Mouse (Mus musculus) T-helper 17 cell (primary cell): ENCODE measurements at regions not wholly inside any gene's neighbourhood (a gene's known extent, or its start where the extent isn't known, plus 50 kb on each side); places are given as distances from the start of the nearest gene placed in this dataset.
"Not testable (repeated sequence)": the region's sequence is repeated elsewhere in the genome, so short reads cannot be mapped to it uniquely, and the experiment has no call there.

Experiments used
- in situ Hi-C, 2 experiments: fragments of 300-600 bp; cut with MboI, MseI; formaldehyde crosslinking; loops; 1 replicate in 1 of 2; 2 replicates in 1 of 2; pipeline ENCODE4 v1.15.1; 2025; ENCODE audit warnings: high pct_unique_total_duplicates in 2 of 2

GRCm38 (mm10) chr13:5592556-5593061 lies 268.7 kb upstream of the Klf6 start:
- in situ Hi-C loops, result no loop called here

- in situ Hi-C loops, result no loop called here
Measured at GRCm38 (mm10) chr13:5601648-5602047, 259.6 kb upstream of the Klf6 start.

- in situ Hi-C loops, result no loop called here
Measured at GRCm38 (mm10) chr13:5603905-5604596, 257.2 kb upstream of the Klf6 start.

- in situ Hi-C loops, result no loop called here
Measured at GRCm38 (mm10) chr13:5605418-5605817, 255.9 kb upstream of the Klf6 start.

- in situ Hi-C loops, result no loop called here
Measured at GRCm38 (mm10) chr13:5607462-5607861, 253.8 kb upstream of the Klf6 start.

- in situ Hi-C loops, result no loop called here
Measured at GRCm38 (mm10) chr13:5614186-5614737, 247.0 kb upstream of the Klf6 start.

- in situ Hi-C loops, result no loop called here
Measured at GRCm38 (mm10) chr13:5614833-5615232, 246.4 kb upstream of the Klf6 start.

GRCm38 (mm10) chr13:5615327-5615726 lies 246.0 kb upstream of the Klf6 start:
- in situ Hi-C loops, result no loop called here

GRCm38 (mm10) chr13:5628124-5628523 lies 233.2 kb upstream of the Klf6 start:
- in situ Hi-C loops, result no loop called here

- in situ Hi-C loops, result no loop called here
Measured at GRCm38 (mm10) chr13:5634960-5635359, 226.3 kb upstream of the Klf6 start.

GRCm38 (mm10) chr13:5641743-5642510 lies 219.4 kb upstream of the Klf6 start:
- in situ Hi-C loops, result no loop called here

GRCm38 (mm10) chr13:5648276-5648675 lies 213.0 kb upstream of the Klf6 start:
- in situ Hi-C loops, result no loop called here

- in situ Hi-C loops, result no loop called here
Measured at GRCm38 (mm10) chr13:5657556-5657955, 203.7 kb upstream of the Klf6 start.

GRCm38 (mm10) chr13:5666235-5667007 lies 194.9 kb upstream of the Klf6 start:
- in situ Hi-C loops, result no loop called here

GRCm38 (mm10) chr13:5675668-5676067 lies 185.6 kb upstream of the Klf6 start:
- in situ Hi-C loops, result loop anchor here (5.0 to 10.0 kb wide), 2 partner anchors 92 to 161 kb away; no protein-coding TSS in a partner anchor

GRCm38 (mm10) chr13:5690124-5690523 lies 171.2 kb upstream of the Klf6 start:
- in situ Hi-C loops, result no loop called here

- in situ Hi-C loops, result not testable (repeated sequence)
Measured at GRCm38 (mm10) chr13:5690680-5691079, 170.6 kb upstream of the Klf6 start.

- in situ Hi-C loops, result no loop called here
Measured at GRCm38 (mm10) chr13:5694626-5695025, 166.7 kb upstream of the Klf6 start.

- in situ Hi-C loops, result not testable (repeated sequence)
Measured at GRCm38 (mm10) chr13:5695581-5695980, 165.7 kb upstream of the Klf6 start.

- in situ Hi-C loops, result no loop called here
Measured at GRCm38 (mm10) chr13:5696377-5696776, 164.9 kb upstream of the Klf6 start.

GRCm38 (mm10) chr13:5697329-5697728 lies 164.0 kb upstream of the Klf6 start:
- in situ Hi-C loops, result not testable (repeated sequence)

GRCm38 (mm10) chr13:5702071-5702470 lies 159.2 kb upstream of the Klf6 start:
- in situ Hi-C loops, result no loop called here
